Comparison of ENCODE assay signal across 12 mouse cellular contexts in genomic region chr11:85845921-85846320, GRCm38 (mm10). TPM values are rescaled to one million over a fixed set of nuclear protein-coding genes. Genes with fewer than 3 reads are reported as not detected.
DNase-seq lines count a peak whose midpoint lies in the region; ATAC-seq lines count a peak whose summit lies in the region.
"Had no signal": no experiment of that assay in that cellular context is flagged by ENCODE, and none has a peak within 500 bp of the region (broad histone marks: within the 10 kb centered on the region; RNA-seq: fewer than 3 reads in every experiment).

No protein-coding gene starts in this region.

- 29% methylated on average over 5 of the region's 5 CpGs for WGBS in kidney, embryonic 16.5 days

- no peaks in the 10 kb centered on the region for H3K36me3 ChIP-seq in kidney, embryonic 16.5 days (ENCODE audit: insufficient read depth, low read length)
- H3K36me3 ChIP-seq: embryonic facial prominence, embryonic 15.5 days had no signal

- no peak overlapping the region for H3K4me3 ChIP-seq in kidney, embryonic 16.5 days (ENCODE audit: low read length)
- H3K4me3 ChIP-seq: embryonic facial prominence, embryonic 15.5 days; megakaryocyte, embryonic 14.5 days had no signal

- peaks cover 46% of the 10 kb centered on the region for H3K4me1 ChIP-seq in kidney, embryonic 16.5 days (ENCODE audit: insufficient read depth, low read length)

- H3K27me3 ChIP-seq in kidney, embryonic 16.5 days (ENCODE audit: insufficient read depth, low read length), result peaks cover 9% of the 10 kb centered on the region; the same call in 1 of the 2 replicates

- H3K4me2 ChIP-seq in kidney, embryonic 16.5 days (replicated peaks; ENCODE audit: low read depth, low read length), result no peak overlapping the region

- H3K9ac ChIP-seq in kidney, embryonic 16.5 days (replicated peaks; ENCODE audit: low read length), result no peak overlapping the region
- H3K9ac ChIP-seq: embryonic facial prominence, embryonic 15.5 days had no signal

- no peak for ATAC-seq in kidney, embryonic 16.5 days (ENCODE audit: low FRiP score, low TSS enrichment)
- ATAC-seq: hindbrain, embryonic 16.5 days had no signal

- peak overlapping the region; percentile 75 for H3K27ac ChIP-seq in kidney, embryonic 16.5 days (ENCODE audit: low read length)
- H3K27ac ChIP-seq: embryonic facial prominence, embryonic 15.5 days had no signal

- DNase-seq in adrenal gland, postnatal 14 days, result peak; percentile 67
- DNase-seq in adrenal gland, adult 8-10 months, result no peak
- DNase-seq in heart, adult 9 months (ENCODE audit: low spot score in 2 of 2), result peak; percentile 65 to 75
- DNase-seq in lung, postnatal 36 days, result peak; percentile 84
- no peak for DNase-seq in B cell, adult 2 months
- DNase-seq in layer of hippocampus, adult 18-20 months (ENCODE audit: low spot score in 2 of 2), result no peak
- DNase-seq in thymus, postnatal 25 days, result no peak

- H3K9me3 ChIP-seq in kidney, embryonic 16.5 days (ENCODE audit: low read length), result no peaks in the 10 kb centered on the region
- H3K9me3 ChIP-seq: embryonic facial prominence, embryonic 15.5 days had no signal

RNA-seq across cellular contexts. Expression of gene Gm11444, which starts 4.2 kb away (rescaled TPM):
- not detected in 2 replicates for total RNA-seq in adrenal gland, postnatal 14 days (2021)
- total RNA-seq in adrenal gland, adult 8-10 months (2022), result not detected
- not detected in 2 replicates for polyA plus RNA-seq in kidney, embryonic 16.5 days (2015; fragmentation: Nextera tagmentation; extraction: Ambion mirVana)
- total RNA-seq in layer of hippocampus, adult 18-20 months (2021), result not detected
- polyA plus RNA-seq: hindbrain, embryonic 16.5 days; limb, embryonic 11.5 days had no signal

RNA-seq across cellular contexts. Expression of gene Tbx2, which starts 13.6 kb away (rescaled TPM):
- 26.3 and 28.3 TPM in 2 replicates for total RNA-seq in adrenal gland, postnatal 14 days (2021)
- 10 to 100 TPM; 23.4 to 30.5 (median 24.9) TPM for total RNA-seq in adrenal gland, adult 8-10 months (2022)
- 10.3 TPM in 2 replicates for polyA plus RNA-seq in kidney, embryonic 16.5 days (2015; fragmentation: Nextera tagmentation; extraction: Ambion mirVana)
- total RNA-seq in layer of hippocampus, adult 18-20 months (2021), result 1 to 10 TPM; 1.2 to 1.3 TPM

RNA-seq across cellular contexts. Expression of gene Tbx4, which starts 40.3 kb away (rescaled TPM):
- total RNA-seq in adrenal gland, postnatal 14 days (2021), result not detected in 2 replicates
- under 1 TPM in 2 of 4 experiments, not detected in 2; 0.10 to 0.15 TPM for total RNA-seq in adrenal gland, adult 8-10 months (2022)
- polyA plus RNA-seq in kidney, embryonic 16.5 days (2015; fragmentation: Nextera tagmentation; extraction: Ambion mirVana), result 0.24 and 1.7 TPM in 2 replicates
- total RNA-seq in layer of hippocampus, adult 18-20 months (2021), result under 1 TPM in 1 of 2 experiments, not detected in 1; 0.18 TPM

Comparison
In these comparisons a context has a peak if more than half of its experiments do, and no peak if none do; other contexts are left out.
1. DNase-seq: peak in adrenal gland, postnatal 14 days (single experiment), heart, adult 9 months (2 of 2) and lung, postnatal 36 days (single experiment); none in adrenal gland, adult 8-10 months (single experiment), B cell, adult 2 months (0 of 2), layer of hippocampus, adult 18-20 months (0 of 2) and thymus, postnatal 25 days (single experiment).
2. RNA of gene Tbx2, which starts 13.6 kb away (total RNA-seq): 26.3 to 28.3 TPM in adrenal gland, postnatal 14 days and 23.4 to 30.5 TPM in adrenal gland, adult 8-10 months; 1.2 to 1.3 TPM in layer of hippocampus, adult 18-20 months; every median in the first group is over 10 times any median in the second.